Mouse (Mus musculus) gastrocnemius, postnatal 14 days (tissue): ENCODE measurements around the gene Prkcq. TPM values are rescaled to one million over a fixed set of nuclear protein-coding genes. Genes with fewer than 3 reads are reported as not detected.

ENCODE experiments used
- DNase-seq: peaks from one replicate; pipeline ENCODE4 v3.0.0; 2021; ENCODE audit warnings: mixed read lengths
- intact Hi-C: fragments of 180-260 bp; cut with DNase I; formaldehyde crosslinking; loops from one replicate; pipeline ENCODE4 v1.15.1; 2025; ENCODE audit warnings: low total_unique reads
- long read RNA-seq, 2 experiments: library from polyadenylated mRNA; stranded (forward); transcript quantifications; one replicate each; pipeline ENCODE4 v2.0.0; 2021
- total RNA-seq, 2 experiments: library from RNA; stranded (reverse); gene quantifications; 2 replicates each; pipeline ENCODE4 v1.2.3; 2021

Gene Prkcq
- total RNA-seq: 10 to 100 TPM; 42.0 to 47.9 TPM
- long read RNA-seq, experiment 1, transcript Prkcq-201 (18 exons, 3,583 nt): major isoform, 34 of 45 reads
- long read RNA-seq, experiment 1, partial matches to known transcripts: 6 of 45 reads
- long read RNA-seq, experiment 1, other reads (novel, unspliced or antisense): 5 of 45 reads
- long read RNA-seq, experiment 2, transcript Prkcq-201 (18 exons, 3,583 nt): major isoform, 50 of 67 reads
- long read RNA-seq, experiment 2, partial matches to known transcripts: 12 of 67 reads
- long read RNA-seq, experiment 2, other reads (novel, unspliced or antisense): 5 of 67 reads

- peak; percentile 70 for DNase-seq
- intact Hi-C loops: loop anchor here (10.0 kb wide), 1 partner anchor 83 kb away; no protein-coding TSS in a partner anchor
Measured at GRCm38 (mm10) chr2:11171754-11172501, at the start of gene Prkcq. TSS of gene Prkcq (plus strand) at chr2:11172108.

- intact Hi-C loops: no loop called here
- peak; percentile 26 for DNase-seq
Measured at GRCm38 (mm10) chr2:11130881-11131280, 41.0 kb upstream of the Prkcq start.

- no peak for DNase-seq
- intact Hi-C loops: no loop called here
Measured at GRCm38 (mm10) chr2:11135718-11136117, 36.2 kb upstream of the Prkcq start.

DNA sequence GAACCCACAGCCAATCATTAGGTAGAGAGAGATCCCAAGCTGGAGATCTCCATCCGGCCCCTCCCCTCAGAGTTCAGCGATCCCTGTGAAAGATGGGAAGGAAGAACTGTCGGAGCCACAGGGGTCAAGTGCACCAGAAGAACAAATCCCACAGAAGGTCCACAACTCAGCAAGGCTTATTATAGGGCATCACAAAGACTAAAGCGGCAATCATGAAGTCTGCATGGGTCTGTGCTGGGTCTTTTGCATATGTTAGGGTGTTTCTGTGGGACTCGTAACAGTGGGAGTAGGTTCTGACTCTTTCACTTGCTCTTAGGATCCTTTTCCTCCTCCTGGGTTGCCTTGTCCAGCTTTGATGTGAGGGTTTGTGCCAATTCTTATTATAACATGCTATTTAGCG, 33.8 kb upstream of the Prkcq start:
- no peak for DNase-seq
- intact Hi-C loops: no loop called here

DNA sequence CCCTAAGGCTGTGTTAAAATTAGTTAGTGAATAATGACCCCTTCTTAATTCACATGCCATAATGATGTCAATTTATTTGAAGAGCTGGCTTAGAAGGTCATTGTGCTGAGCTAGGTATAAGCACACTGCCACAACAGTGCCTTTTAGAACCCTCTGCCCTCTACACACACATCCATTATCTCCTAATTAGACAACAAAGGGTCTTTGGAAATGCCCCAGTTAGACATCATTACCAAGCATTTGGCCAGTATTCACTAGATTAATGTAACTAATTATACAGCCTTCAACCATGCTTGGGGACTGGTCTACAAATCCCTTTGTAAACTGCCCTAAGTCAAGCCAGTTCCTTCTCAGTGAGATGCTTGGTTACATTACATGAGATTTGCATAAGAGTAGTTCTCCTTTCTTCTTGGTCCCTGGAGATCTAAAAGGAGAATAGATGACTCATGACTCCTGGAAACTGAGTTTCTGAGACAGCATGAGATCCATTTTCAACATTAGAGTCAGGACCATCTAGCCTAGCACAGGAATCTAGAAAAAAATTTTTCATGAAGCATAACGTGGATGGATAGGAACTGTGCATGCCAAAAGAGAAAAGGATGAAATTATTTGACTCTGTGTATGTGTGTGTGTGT, 32.3 kb upstream of the Prkcq start:
- intact Hi-C loops: no loop called here
- DNase-seq: no peak

DNA sequence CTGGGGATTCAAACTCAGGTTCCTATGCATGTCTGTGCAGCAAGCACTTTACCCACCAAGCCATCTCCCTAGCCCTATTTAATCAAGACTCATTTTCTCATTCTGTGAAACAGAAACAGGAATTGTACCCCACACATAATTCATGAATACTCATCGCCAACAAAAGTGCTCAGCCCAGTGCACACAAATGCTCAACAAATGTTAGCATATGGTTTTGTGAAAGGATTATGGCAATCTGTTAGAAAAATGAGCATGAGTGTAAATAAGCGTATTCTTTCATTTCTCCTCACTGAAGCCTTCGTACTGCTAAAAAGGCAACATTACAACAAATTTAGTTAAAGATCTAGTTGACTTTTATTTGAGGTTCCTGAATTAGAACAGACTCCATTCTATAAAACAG, 31.5 kb upstream of the Prkcq start:
- DNase-seq: no peak
- intact Hi-C loops: no loop called here

- no peak for DNase-seq
Measured at GRCm38 (mm10) chr2:11149091-11149490, 22.8 kb upstream of the Prkcq start.

GRCm38 (mm10) chr2:11150975-11151374, 20.9 kb upstream of the Prkcq start:
- intact Hi-C loops: no loop called here
- peak; percentile 24 for DNase-seq

More at GRCm38 (mm10) chr2:11149091-11149490, 22.8 kb upstream of the Prkcq start:
- intact Hi-C loops: no loop called here

DNA sequence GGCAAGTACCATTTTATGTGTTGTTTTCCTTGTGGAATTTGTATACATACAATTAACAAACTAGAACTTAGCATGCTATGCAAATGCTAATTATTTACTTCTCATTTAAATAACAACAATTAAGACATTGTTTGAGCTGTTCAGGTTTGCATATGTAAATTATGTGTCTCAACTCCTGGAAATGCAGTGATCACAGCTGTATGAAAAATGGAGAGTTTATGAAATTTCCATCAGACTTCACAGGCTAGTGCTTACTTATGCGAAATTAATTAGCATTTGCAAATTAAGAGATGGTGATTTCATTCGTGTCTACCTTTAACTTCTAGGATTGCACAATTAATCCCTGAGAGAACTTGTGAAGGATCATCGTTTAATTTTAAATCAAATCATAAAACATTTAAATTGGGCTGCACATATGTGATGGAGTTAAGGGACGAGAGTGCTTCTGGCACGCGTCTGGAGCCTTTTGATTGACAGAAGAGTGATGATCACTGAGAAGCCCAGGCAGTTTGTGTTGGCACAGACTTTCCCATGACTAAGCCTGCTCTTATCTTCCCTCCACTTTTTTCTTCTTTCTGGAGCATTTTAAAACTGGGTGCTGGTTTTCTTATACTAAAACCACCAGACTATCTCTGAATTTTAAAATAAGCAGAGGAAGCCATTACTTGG, 20.1 kb upstream of the Prkcq start:
- DNase-seq: no peak
- intact Hi-C loops: no loop called here

- intact Hi-C loops: no loop called here
- DNase-seq: no peak
Measured at GRCm38 (mm10) chr2:11159641-11160040, 12.3 kb upstream of the Prkcq start.

DNA sequence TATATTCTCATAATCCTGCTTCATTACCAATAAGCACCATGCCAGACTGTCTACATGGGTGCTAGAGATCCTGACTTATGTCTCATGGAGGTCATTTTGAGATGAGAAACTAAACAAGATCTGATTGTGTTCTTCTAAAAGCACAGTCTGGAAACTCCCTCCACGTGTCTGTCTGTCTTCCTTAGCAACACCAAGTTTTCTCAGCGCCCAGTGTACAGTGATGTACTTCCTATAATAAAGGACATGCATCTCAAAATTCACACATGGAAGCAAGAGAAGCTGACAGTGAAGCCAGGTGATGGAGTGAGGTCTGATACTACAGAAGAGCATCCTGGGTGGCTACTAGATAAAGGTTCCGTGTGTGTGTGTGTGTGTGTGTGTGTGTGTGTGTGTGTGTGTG, 11.2 kb upstream of the Prkcq start:
- DNase-seq: no peak
- intact Hi-C loops: no loop called here

- intact Hi-C loops: no loop called here
- DNase-seq: no peak
Measured at GRCm38 (mm10) chr2:11161336-11161735, 10.6 kb upstream of the Prkcq start.

DNA sequence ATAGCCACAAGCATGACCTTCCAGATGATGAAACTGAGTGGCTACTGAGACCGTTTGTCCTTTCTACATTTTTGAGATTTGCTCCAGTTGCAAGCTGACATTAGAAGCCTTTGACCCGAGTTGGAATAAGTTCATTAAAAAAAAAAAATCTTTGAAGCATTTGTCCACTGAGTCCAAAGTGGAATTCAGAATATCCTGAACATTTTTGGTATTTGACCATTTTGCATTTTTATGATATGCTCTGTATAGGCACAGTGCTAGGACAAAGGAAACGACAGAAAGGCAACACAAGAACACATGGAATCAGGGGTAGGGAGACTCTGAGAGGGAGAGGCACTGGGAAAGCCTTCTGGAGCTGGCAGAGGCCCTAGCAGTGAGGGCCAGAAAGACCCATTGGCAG, 9.2 kb upstream of the Prkcq start:
- intact Hi-C loops: no loop called here
- no peak for DNase-seq

DNA sequence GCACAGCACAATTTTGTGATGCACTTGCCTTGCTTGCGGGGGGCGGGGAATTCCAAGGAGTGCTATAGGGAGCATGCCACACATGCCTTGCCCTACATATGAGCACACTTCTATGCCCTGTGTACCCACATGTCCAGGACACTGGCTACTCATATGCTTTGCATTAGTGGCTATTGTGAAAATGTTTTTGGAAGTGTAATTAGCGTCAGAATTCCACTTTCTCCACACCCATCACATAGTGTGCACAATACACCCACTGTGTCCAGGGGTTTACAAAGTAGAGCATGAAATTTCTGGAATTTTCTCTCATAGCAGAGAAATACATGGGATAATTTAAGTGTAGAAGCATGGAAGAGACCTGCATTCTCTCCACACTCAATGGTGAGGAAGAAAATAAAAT, 7.7 kb upstream of the Prkcq start:
- DNase-seq: no peak
- intact Hi-C loops: no loop called here

- DNase-seq: no peak
- intact Hi-C loops: loop anchor here (10.0 kb wide), 1 partner anchor 85 kb away; no protein-coding TSS in a partner anchor
Measured at GRCm38 (mm10) chr2:11169721-11170335, 2.1 kb upstream of the Prkcq start.

- DNase-seq: peak; percentile 36
- intact Hi-C loops: loop anchor here (10.0 kb wide), 1 partner anchor 82 kb away; no protein-coding TSS in a partner anchor
Measured at GRCm38 (mm10) chr2:11172831-11173414, 1.0 kb downstream of the Prkcq start.

DNA sequence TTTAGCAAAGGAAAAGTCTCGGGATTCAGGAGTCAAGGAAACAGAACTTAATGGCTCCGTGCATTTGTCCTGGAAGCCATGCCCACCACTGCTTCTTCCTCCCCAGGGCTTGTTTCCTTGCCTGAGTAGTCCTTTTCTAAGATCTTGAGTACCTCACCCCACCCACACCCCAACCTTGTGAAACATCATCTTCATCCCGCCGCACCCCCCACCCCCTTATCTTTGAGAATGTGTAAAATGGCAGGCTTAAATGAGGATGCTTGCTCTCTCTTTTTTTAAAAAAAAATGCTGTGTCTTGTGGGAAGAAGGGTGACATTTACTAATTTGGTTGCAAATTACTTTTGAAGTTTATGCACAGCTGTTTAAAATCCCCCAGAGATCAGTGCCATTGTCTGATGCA, 1.6 kb downstream of the Prkcq start:
- intact Hi-C loops: loop anchor here (10.0 kb wide), 1 partner anchor 81 kb away; no protein-coding TSS in a partner anchor

GRCm38 (mm10) chr2:11174101-11174500, 2.2 kb downstream of the Prkcq start:
- DNase-seq: peak; percentile 55
- intact Hi-C loops: loop anchor here (10.0 kb wide), 1 partner anchor 81 kb away; no protein-coding TSS in a partner anchor

More for the DNA sequence above, 1.6 kb downstream of the Prkcq start:
- DNase-seq: no peak

- no peak for DNase-seq
- intact Hi-C loops: loop anchor here (10.0 kb wide), 1 partner anchor 77 kb away; no protein-coding TSS in a partner anchor
Measured at GRCm38 (mm10) chr2:11177880-11178279, 6.0 kb downstream of the Prkcq start.
